Mouse (Mus musculus) intestine, postnatal 0 days (tissue): ENCODE measurements at regions not wholly inside any gene's neighbourhood (a gene's known extent, or its start where the extent isn't known, plus 50 kb on each side); places are given as distances from the start of the nearest gene placed in this dataset.

Experiments
- ATAC-seq: fragments of 200-750 bp; cut with Nextera tagmentation; 2 replicates; pipeline ENCODE4 v1.8.0; 2017; ENCODE audit warnings: mild to moderate bottlenecking, moderate TSS enrichment, moderate library complexity
- H3K27ac ChIP-seq: fragments of 300-500 bp; sonication (generic); 2 replicates; pipeline ENCODE4 v1.5.1; 2014; ENCODE audit warnings: mild to moderate bottlenecking, low read depth, low read length, moderate library complexity
- H3K27me3 ChIP-seq: fragments of 300-500 bp; sonication (generic); replicated peaks from 2 replicates; pipeline ENCODE4 v1.6.1; 2014; ENCODE audit warnings: low read length, mixed read lengths; ENCODE audit not compliant: control insufficient read depth, insufficient read depth
- H3K36me3 ChIP-seq: fragments of 300-500 bp; sonication (generic); 2 replicates; pipeline ENCODE4 v1.6.1; 2014; ENCODE audit warnings: mild to moderate bottlenecking, moderate library complexity; ENCODE audit not compliant: control insufficient read depth, insufficient read depth
- H3K4me1 ChIP-seq: fragments of 300-500 bp; sonication (generic); replicated peaks from 2 replicates; pipeline ENCODE4 v1.6.1; 2014; ENCODE audit warnings: antibody characterized with exemption, low read length, mixed read lengths; ENCODE audit not compliant: control insufficient read depth, insufficient read depth
- H3K4me2 ChIP-seq: fragments of 300-500 bp; sonication (generic); replicated peaks from 2 replicates; pipeline ENCODE4 v1.6.1; 2014; ENCODE audit warnings: low read depth, mild to moderate bottlenecking, moderate library complexity
- H3K4me3 ChIP-seq: fragments of 300-500 bp; sonication (generic); 2 replicates; pipeline ENCODE4 v1.5.1; 2014; ENCODE audit warnings: low read depth, low read length
- H3K9ac ChIP-seq: fragments of 300-500 bp; sonication (generic); 2 replicates; pipeline ENCODE4 v1.6.1; 2014; ENCODE audit warnings: mild to moderate bottlenecking, low read depth, low read length
- H3K9me3 ChIP-seq: fragments of 300-500 bp; sonication (generic); 2 replicates; pipeline ENCODE4 v1.6.1; 2016; ENCODE audit warnings: mixed run types; ENCODE audit not compliant: control insufficient read depth
- CTCF ChIP-seq: sonication (generic); IDR thresholded peaks from 2 replicates; pipeline ENCODE4 v1.5.1; 2016; ENCODE audit warnings: low read depth, mild to moderate bottlenecking, control low read depth, antibody characterized with exemption, moderate library complexity
- WGBS: fragments of 180-500 bp; shearing (Covaris S2); extraction: QIAGEN DNeasy Blood & Tissue Kit; methylation state at CpG from one replicate; pipeline ENCODE4 v1.1.7; 2014; 5-methylcytosine and 5-hydroxymethylcytosine counted together

DNA sequence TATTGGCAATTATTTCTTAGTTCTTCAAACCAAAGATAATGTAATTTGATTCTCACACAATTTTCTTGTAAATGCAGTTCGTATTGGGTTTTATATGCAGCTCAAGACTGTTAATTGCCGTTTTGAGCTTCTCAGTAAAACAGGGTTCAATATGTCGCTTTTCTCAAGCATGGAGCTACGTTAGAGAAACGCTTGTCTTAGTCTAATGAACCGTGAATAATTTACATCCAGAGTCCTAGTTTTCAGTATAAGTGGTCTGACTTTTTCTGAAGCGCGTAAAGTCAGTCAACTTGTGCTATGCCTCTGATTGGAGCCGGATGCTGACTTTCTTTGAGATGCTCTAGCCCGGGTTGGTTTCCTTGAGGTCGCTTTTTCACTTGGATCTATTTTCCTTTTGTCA is 177.8 kb upstream of the Snx7 start:
- Histone ChIP-seq H3K9ac (no peak overlapping the region), H3K4me1 (no peaks in the 10 kb centered on the region), H3K36me3 (no peaks in the 10 kb centered on the region), H3K27me3 (no peaks in the 10 kb centered on the region), H3K4me3 (no peak overlapping the region), H3K27ac (no peak overlapping the region), H3K4me2 (no peak overlapping the region), H3K9me3 (no peaks in the 10 kb centered on the region)
- no peak for ATAC-seq
- TF ChIP-seq CTCF, result no peak
- WGBS, result 89% methylated on average over 11 of the region's 11 CpGs

DNA sequence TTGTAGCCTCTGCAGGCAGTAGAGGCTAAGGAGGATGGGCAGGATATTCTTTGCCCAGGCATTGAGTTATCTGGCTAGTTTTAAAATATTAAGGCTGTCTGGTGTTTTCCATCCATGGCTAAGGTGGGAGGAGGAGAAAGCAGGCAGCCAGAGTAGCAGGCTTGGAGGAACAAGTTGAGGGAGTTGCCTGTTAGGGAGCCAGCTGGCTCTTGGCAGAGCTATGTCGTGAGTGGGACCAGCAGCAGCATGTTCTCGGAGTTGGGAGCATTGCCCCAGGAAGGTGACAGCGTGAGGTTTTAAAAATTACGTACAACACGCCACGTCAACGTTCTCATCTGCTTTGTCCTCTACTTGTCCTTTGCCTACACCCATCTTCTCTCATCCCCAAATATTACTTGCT is 167.8 kb upstream of the Snx7 start:
- Histone ChIP-seq H3K4me2 (no peak overlapping the region), H3K4me3 (no peak overlapping the region), H3K27me3 (no peaks in the 10 kb centered on the region), H3K9ac (no peak overlapping the region), H3K4me1 (no peaks in the 10 kb centered on the region), H3K27ac (no peak overlapping the region), H3K9me3 (no peaks in the 10 kb centered on the region), H3K36me3 (no peaks in the 10 kb centered on the region)
- TF ChIP-seq CTCF, result no peak
- 76% methylated on average over 7 of the region's 7 CpGs for WGBS
- ATAC-seq, result no peak

DNA sequence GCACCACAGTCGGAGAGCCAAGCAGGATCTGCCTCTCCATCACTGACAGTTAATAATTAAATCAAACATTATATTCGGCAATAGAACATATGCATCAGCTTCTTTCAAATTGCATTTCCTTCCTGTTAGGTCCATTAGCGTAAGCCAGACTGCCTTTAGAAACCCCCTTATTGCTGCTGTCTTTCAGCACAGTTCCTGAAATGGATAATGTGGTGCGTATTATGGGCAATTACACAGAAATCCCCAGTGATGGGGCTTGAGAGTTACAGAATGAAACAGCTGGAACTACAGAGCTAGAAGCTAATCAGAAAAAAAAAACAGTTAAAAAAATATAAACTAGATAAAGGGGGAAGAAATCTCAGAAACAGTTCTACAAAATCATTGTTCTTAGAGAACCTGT is 126.7 kb upstream of the Snx7 start:
- no peak overlapping the region for H3K4me3 ChIP-seq
- no peak for ATAC-seq
- no peak overlapping the region for H3K4me2 ChIP-seq
- TF ChIP-seq CTCF, result no peak
- H3K36me3 ChIP-seq, result no peaks in the 10 kb centered on the region
- 63% methylated on average over 4 of the region's 4 CpGs for WGBS
- H3K27me3 ChIP-seq, result no peaks in the 10 kb centered on the region
- no peak overlapping the region for H3K27ac ChIP-seq
- H3K9ac ChIP-seq, result no peak overlapping the region
- no peaks in the 10 kb centered on the region for H3K4me1 ChIP-seq
- H3K9me3 ChIP-seq, result no peaks in the 10 kb centered on the region

DNA sequence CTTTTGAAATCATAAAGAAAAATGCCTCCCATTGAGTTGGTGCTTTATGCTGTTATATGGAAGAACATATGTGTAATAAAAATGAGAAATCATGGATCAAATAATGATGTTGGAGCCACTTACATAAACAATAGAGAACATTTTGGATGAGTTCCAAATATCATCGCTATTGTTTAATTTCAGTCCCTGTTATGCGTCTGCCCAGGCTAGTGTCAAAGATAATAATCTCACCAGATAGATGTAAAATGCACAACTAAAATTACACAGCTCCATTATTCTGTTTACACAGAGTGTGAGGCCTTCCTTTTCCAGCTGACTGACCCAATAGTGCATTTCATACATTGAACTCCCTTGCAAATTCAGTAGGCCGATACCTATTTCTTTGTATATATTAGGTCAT is 125.4 kb upstream of the Snx7 start:
- 47% methylated on average over 3 of the region's 3 CpGs for WGBS
- no peak for ATAC-seq
- no peak overlapping the region for H3K9ac ChIP-seq
- H3K4me3 ChIP-seq, result no peak overlapping the region
- no peaks in the 10 kb centered on the region for H3K4me1 ChIP-seq
- no peak overlapping the region for H3K27ac ChIP-seq
- no peak for TF ChIP-seq CTCF
- no peaks in the 10 kb centered on the region for H3K9me3 ChIP-seq
- no peaks in the 10 kb centered on the region for H3K36me3 ChIP-seq
- no peaks in the 10 kb centered on the region for H3K27me3 ChIP-seq
- H3K4me2 ChIP-seq, result no peak overlapping the region

GRCm38 (mm10) chr3:117990561-117990960 is 121.8 kb upstream of the Snx7 start:
- no peak for ATAC-seq
- 85% methylated on average over 2 of the region's 2 CpGs for WGBS

GRCm38 (mm10) chr3:117988443-117988842 is 119.7 kb upstream of the Snx7 start:
- no peak overlapping the region for H3K27ac ChIP-seq
- H3K4me1 ChIP-seq, result no peaks in the 10 kb centered on the region
- no peaks in the 10 kb centered on the region for H3K9me3 ChIP-seq
- no peaks in the 10 kb centered on the region for H3K36me3 ChIP-seq
- H3K4me2 ChIP-seq, result no peak overlapping the region
- H3K27me3 ChIP-seq, result no peaks in the 10 kb centered on the region
- WGBS, result 30% methylated on average over 5 of the region's 5 CpGs
- no peak overlapping the region for H3K9ac ChIP-seq
- no peak overlapping the region for H3K4me3 ChIP-seq
- TF ChIP-seq CTCF, result no peak
- no peak for ATAC-seq

More at GRCm38 (mm10) chr3:117990561-117990960, 121.8 kb upstream of the Snx7 start:
- H3K9me3 ChIP-seq, result no peaks in the 10 kb centered on the region
- no peak overlapping the region for H3K9ac ChIP-seq
- H3K36me3 ChIP-seq, result no peaks in the 10 kb centered on the region
- H3K27ac ChIP-seq, result no peak overlapping the region
- no peak overlapping the region for H3K4me3 ChIP-seq
- H3K4me1 ChIP-seq, result no peaks in the 10 kb centered on the region
- H3K27me3 ChIP-seq, result no peaks in the 10 kb centered on the region
- no peak overlapping the region for H3K4me2 ChIP-seq
- no peak for TF ChIP-seq CTCF

GRCm38 (mm10) chr3:117975638-117976037 is 106.9 kb upstream of the Snx7 start:
- ATAC-seq, result no peak
- peak; percentile 66 for TF ChIP-seq CTCF
- no peaks in the 10 kb centered on the region for H3K36me3 ChIP-seq

More at GRCm38 (mm10) chr3:117975638-117976037, 106.9 kb upstream of the Snx7 start:
- no peaks in the 10 kb centered on the region for H3K9me3 ChIP-seq
- H3K4me1 ChIP-seq, result no peaks in the 10 kb centered on the region
- no peak overlapping the region for H3K9ac ChIP-seq
- H3K4me2 ChIP-seq, result no peak overlapping the region
- WGBS, result 68% methylated on average over 1 of the region's 1 CpGs
- H3K27ac ChIP-seq, result no peak overlapping the region
- no peak overlapping the region for H3K4me3 ChIP-seq
- H3K27me3 ChIP-seq, result no peaks in the 10 kb centered on the region
